Mouse (Mus musculus): ENCODE measurements at regions not wholly inside any gene's neighbourhood (a gene's known extent, or its start where the extent isn't known, plus 50 kb on each side); places are given as distances from the start of the nearest gene placed in this dataset.

GRCm38 (mm10) chr4:110125067-110125784, 147.4 kb downstream of the Dmrta2 start:
- Histone ChIP-seq H3K9me3 (ENCODE audit: control insufficient read depth, low read length) (no peaks in the 10 kb centered on the region), H3K27me3 (ENCODE audit: control insufficient read depth, insufficient read depth, low read length) (no peaks in the 10 kb centered on the region), H3K36me3 (replicated peaks; ENCODE audit: control insufficient read depth, insufficient read depth, low read depth) (no peaks in the 10 kb centered on the region), H3K4me2 (ENCODE audit: low read depth) (no peak overlapping the region), H3K27ac (no peak overlapping the region), H3K4me3 (ENCODE audit: insufficient read depth in 1 of 2, low read depth in 2 of 2, low read length in 2 of 2) (no peak overlapping the region), H3K9ac (replicated peaks) (no peak overlapping the region), H3K4me1 (replicated peaks; ENCODE audit: control insufficient read depth in 2 of 2, insufficient read depth in 2 of 2, low read length in 1 of 2) (no peaks in the 10 kb centered on the region)
- TF ChIP-seq EP300 (IDR thresholded peaks at IDR 0.05; ENCODE audit: low read depth): no peak
- no peak for TF ChIP-seq CTCF (IDR thresholded peaks at IDR 0.05; ENCODE audit: low read depth)
- WGBS (ENCODE audit: insufficient replicate concordance): 39% methylated on average over 6 of the region's 6 CpGs
- DNase-seq (ENCODE audit: low read depth in 3 of 3, low spot score in 3 of 3) (no peak), ATAC-seq (ENCODE audit: insufficient read depth) (no peak)

GRCm38 (mm10) chr4:110127941-110128520, 150.2 kb downstream of the Dmrta2 start:
- no peak for ATAC-seq (ENCODE audit: insufficient read depth)
- no peak overlapping the region for H3K27ac ChIP-seq
- no peak overlapping the region for H3K4me3 ChIP-seq (ENCODE audit: insufficient read depth in 1 of 2, low read depth in 2 of 2, low read length in 2 of 2)
- WGBS (ENCODE audit: insufficient replicate concordance): 39% methylated on average over 3 of the region's 3 CpGs
- no peaks in the 10 kb centered on the region for H3K9me3 ChIP-seq (ENCODE audit: control insufficient read depth, low read length)
- H3K27me3 ChIP-seq (ENCODE audit: control insufficient read depth, insufficient read depth, low read length): no peaks in the 10 kb centered on the region
- DNase-seq (ENCODE audit: low read depth in 3 of 3, low spot score in 3 of 3): no peak
- no peaks in the 10 kb centered on the region for H3K36me3 ChIP-seq (replicated peaks; ENCODE audit: control insufficient read depth, insufficient read depth, low read depth)
- no peak overlapping the region for H3K9ac ChIP-seq (replicated peaks)
- H3K4me2 ChIP-seq (ENCODE audit: low read depth): no peak overlapping the region
- no peaks in the 10 kb centered on the region for H3K4me1 ChIP-seq (replicated peaks; ENCODE audit: control insufficient read depth in 2 of 2, insufficient read depth in 2 of 2, low read length in 1 of 2)
- TF ChIP-seq CTCF (IDR thresholded peaks at IDR 0.05; ENCODE audit: low read depth) (no peak), EP300 (IDR thresholded peaks at IDR 0.05; ENCODE audit: low read depth) (no peak)

GRCm38 (mm10) chr4:110128918-110129317, 151.1 kb downstream of the Dmrta2 start:
- Histone ChIP-seq H3K4me1 (replicated peaks; ENCODE audit: control insufficient read depth in 2 of 2, insufficient read depth in 2 of 2, low read length in 1 of 2) (no peaks in the 10 kb centered on the region), H3K27me3 (ENCODE audit: control insufficient read depth, insufficient read depth, low read length) (no peaks in the 10 kb centered on the region), H3K36me3 (replicated peaks; ENCODE audit: control insufficient read depth, insufficient read depth, low read depth) (no peaks in the 10 kb centered on the region), H3K4me3 (ENCODE audit: insufficient read depth in 1 of 2, low read depth in 2 of 2, low read length in 2 of 2) (no peak overlapping the region), H3K27ac (no peak overlapping the region), H3K9ac (replicated peaks) (no peak overlapping the region), H3K4me2 (ENCODE audit: low read depth) (no peak overlapping the region), H3K9me3 (ENCODE audit: control insufficient read depth, low read length) (no peaks in the 10 kb centered on the region)
- DNase-seq (ENCODE audit: low read depth in 3 of 3, low spot score in 3 of 3): peak in 1 of 3 experiments; percentile 7
- ATAC-seq (ENCODE audit: insufficient read depth): no peak
- WGBS (ENCODE audit: insufficient replicate concordance): 7% methylated on average over 1 of the region's 1 CpGs
- no peak for TF ChIP-seq EP300 (IDR thresholded peaks at IDR 0.05; ENCODE audit: low read depth)
- peak; percentile 61 for TF ChIP-seq CTCF (IDR thresholded peaks at IDR 0.05; ENCODE audit: low read depth)

GRCm38 (mm10) chr4:110129518-110129917, 151.7 kb downstream of the Dmrta2 start:
- no peak for ATAC-seq (ENCODE audit: insufficient read depth)
- H3K27me3 ChIP-seq (ENCODE audit: control insufficient read depth, insufficient read depth, low read length): no peaks in the 10 kb centered on the region
- WGBS (ENCODE audit: insufficient replicate concordance): 58% methylated on average over 3 of the region's 3 CpGs
- H3K9me3 ChIP-seq (ENCODE audit: control insufficient read depth, low read length): no peaks in the 10 kb centered on the region
- H3K4me2 ChIP-seq (ENCODE audit: low read depth): no peak overlapping the region
- H3K4me1 ChIP-seq (replicated peaks; ENCODE audit: control insufficient read depth in 2 of 2, insufficient read depth in 2 of 2, low read length in 1 of 2): no peaks in the 10 kb centered on the region
- no peak overlapping the region for H3K4me3 ChIP-seq (ENCODE audit: insufficient read depth in 1 of 2, low read depth in 2 of 2, low read length in 2 of 2)
- no peak overlapping the region for H3K9ac ChIP-seq (replicated peaks)
- no peak for DNase-seq (ENCODE audit: low read depth in 3 of 3, low spot score in 3 of 3)
- TF ChIP-seq EP300 (IDR thresholded peaks at IDR 0.05; ENCODE audit: low read depth): no peak
- TF ChIP-seq CTCF (IDR thresholded peaks at IDR 0.05; ENCODE audit: low read depth): no peak
- no peak overlapping the region for H3K27ac ChIP-seq
- no peaks in the 10 kb centered on the region for H3K36me3 ChIP-seq (replicated peaks; ENCODE audit: control insufficient read depth, insufficient read depth, low read depth)

GRCm38 (mm10) chr4:110132061-110132460, 154.2 kb downstream of the Dmrta2 start:
- H3K4me1 ChIP-seq (replicated peaks; ENCODE audit: control insufficient read depth in 2 of 2, insufficient read depth in 2 of 2, low read length in 1 of 2): no peaks in the 10 kb centered on the region
- H3K9me3 ChIP-seq (ENCODE audit: control insufficient read depth, low read length): no peaks in the 10 kb centered on the region
- no peak for DNase-seq (ENCODE audit: low read depth in 3 of 3, low spot score in 3 of 3)
- TF ChIP-seq EP300 (IDR thresholded peaks at IDR 0.05; ENCODE audit: low read depth): no peak
- TF ChIP-seq CTCF (IDR thresholded peaks at IDR 0.05; ENCODE audit: low read depth): no peak
- no peak overlapping the region for H3K4me2 ChIP-seq (ENCODE audit: low read depth)
- no peaks in the 10 kb centered on the region for H3K27me3 ChIP-seq (ENCODE audit: control insufficient read depth, insufficient read depth, low read length)
- no peak for ATAC-seq (ENCODE audit: insufficient read depth)
- H3K27ac ChIP-seq: no peak overlapping the region
- H3K9ac ChIP-seq (replicated peaks): no peak overlapping the region
- H3K4me3 ChIP-seq (ENCODE audit: insufficient read depth in 1 of 2, low read depth in 2 of 2, low read length in 2 of 2): no peak overlapping the region
- H3K36me3 ChIP-seq (replicated peaks; ENCODE audit: control insufficient read depth, insufficient read depth, low read depth): no peaks in the 10 kb centered on the region
- 30% methylated on average over 4 of the region's 4 CpGs for WGBS (ENCODE audit: insufficient replicate concordance)
